Mouse (Mus musculus) embryonic facial prominence, embryonic 13.5 days (tissue): ENCODE measurements around the gene Gm13285. TPM values are rescaled to one million over a fixed set of nuclear protein-coding genes. Genes with fewer than 3 reads are reported as not detected.

Source experiments
- ATAC-seq: fragments of 200-750 bp; cut with Nextera tagmentation; 2 replicates; pipeline ENCODE4 v1.8.0; 2017; ENCODE audit warnings: low read depth; ENCODE audit not compliant: insufficient number of reproducible peaks, insufficient read depth, low FRiP score, low TSS enrichment
- H3K27ac ChIP-seq: fragments of 300-500 bp; sonication (generic); 2 replicates; pipeline ENCODE4 v1.5.1; 2015; ENCODE audit warnings: moderate library complexity, mild to moderate bottlenecking, inconsistent platforms
- H3K27me3 ChIP-seq: fragments of 300-500 bp; sonication (generic); 2 replicates; pipeline ENCODE4 v1.6.1; 2015; ENCODE audit warnings: mild to moderate bottlenecking, inconsistent platforms
- H3K36me3 ChIP-seq: fragments of 300-500 bp; sonication (generic); 2 replicates; pipeline ENCODE4 v1.6.1; 2015; ENCODE audit warnings: mild to moderate bottlenecking, inconsistent platforms
- H3K4me1 ChIP-seq: fragments of 300-500 bp; sonication (generic); 2 replicates; pipeline ENCODE4 v1.6.1; 2015; ENCODE audit warnings: inconsistent platforms
- H3K4me2 ChIP-seq: fragments of 300-500 bp; sonication (generic); 2 replicates; pipeline ENCODE4 v1.6.1; 2015; ENCODE audit warnings: moderate library complexity, mild to moderate bottlenecking, inconsistent platforms
- H3K4me3 ChIP-seq: fragments of 300-500 bp; sonication (generic); 2 replicates; pipeline ENCODE4 v1.5.1; 2015; ENCODE audit warnings: mild to moderate bottlenecking, inconsistent platforms
- H3K9ac ChIP-seq: fragments of 300-500 bp; sonication (generic); 2 replicates; pipeline ENCODE4 v1.6.1; 2015; ENCODE audit warnings: mild to moderate bottlenecking, inconsistent platforms
- H3K9me3 ChIP-seq: fragments of 300-500 bp; sonication (generic); 2 replicates; pipeline ENCODE4 v1.6.1; 2016; ENCODE audit warnings: inconsistent platforms
- WGBS: fragments of 180-500 bp; shearing (Covaris S2); methylation state at CpG from one replicate; pipeline ENCODE4 v1.1.7; 2015; ENCODE audit warnings: mixed read lengths; 5-methylcytosine and 5-hydroxymethylcytosine counted together
- polyA plus RNA-seq: library from polyadenylated mRNA; unstranded; fragments of >200 nt; fragmentation: Nextera tagmentation; extraction: Ambion mirVana; gene quantifications from 2 replicates; pipeline ENCODE4 v1.2.1, GENCODE M21; 2015

Gene Gm13285
- polyA plus RNA-seq, 1 experiment from 2014 or later = 0.58 TPM

- no peak within 1 kb of the TSS for H3K4me2 ChIP-seq
- WGBS = 70% methylated on average over 1 of the region's 1 CpGs
- H3K4me1 ChIP-seq = no peaks in the 10 kb centered on the region
- H3K9ac ChIP-seq = no peak within 1 kb of the TSS
- no peaks in the 10 kb centered on the region for H3K36me3 ChIP-seq
- no peaks in the 10 kb centered on the region for H3K27me3 ChIP-seq
- H3K4me3 ChIP-seq = no peak within 1 kb of the TSS
- no peaks in the 10 kb centered on the region for H3K9me3 ChIP-seq
- H3K27ac ChIP-seq = no peak within 1 kb of the TSS
- no peak for ATAC-seq
These were observed 50.2 kb downstream of the Gm13285 start, which contains the start of gene Ifna1 for GRCm38 (mm10) chr4:88849698-88850097. Gene Ifna1, plus strand, starts transcription at chr4:88850087.

Other genes starting within 250 kb of the Gm13285 start
- not detected in 2 replicates for gene Ifna15, start 241.4 kb upstream of the Gm13285 start, polyA plus RNA-seq
- gene Ifna14, start 227.9 kb upstream of the Gm13285 start, polyA plus RNA-seq = not detected in 2 replicates
- not detected in 2 replicates for gene Ifna9, start 207.3 kb upstream of the Gm13285 start, polyA plus RNA-seq
- not detected in 2 replicates for gene Ifna12, start 196.3 kb upstream of the Gm13285 start, polyA plus RNA-seq
- gene C87499, start 165.3 kb upstream of the Gm13285 start, polyA plus RNA-seq = not detected in 2 replicates
- not detected in 2 replicates for gene Ifna13, start 155.2 kb upstream of the Gm13285 start, polyA plus RNA-seq
- not detected in 2 replicates for gene Ifna16, start 122.7 kb upstream of the Gm13285 start, polyA plus RNA-seq
- not detected in 2 replicates for gene Ifna2, start 115.8 kb upstream of the Gm13285 start, polyA plus RNA-seq
- not detected in 2 replicates for gene Ifnab, start 108.3 kb upstream of the Gm13285 start, polyA plus RNA-seq
- 0.84 and 1.0 TPM in 2 replicates for gene Gm26566, start 77.9 kb upstream of the Gm13285 start, polyA plus RNA-seq
- 111 and 122 TPM in 2 replicates for gene Klhl9, start 77.2 kb upstream of the Gm13285 start, polyA plus RNA-seq
- gene Gm13271, start 44.8 kb upstream of the Gm13285 start, polyA plus RNA-seq = not detected in 2 replicates
- 0.22 and 0.63 TPM in 2 replicates for gene Gm13283, start 39.5 kb upstream of the Gm13285 start, polyA plus RNA-seq
- gene Gm13290, start 25.8 kb upstream of the Gm13285 start, polyA plus RNA-seq = 0.46 and 0.70 TPM in 2 replicates
- not detected in 2 replicates for gene Gm13289, start 22.7 kb upstream of the Gm13285 start, polyA plus RNA-seq
- gene Gm13272, start 19.8 kb upstream of the Gm13285 start, polyA plus RNA-seq = not detected in 2 replicates
- gene Ifnz, start 17.5 kb upstream of the Gm13285 start, polyA plus RNA-seq = not detected in 2 replicates
- not detected in 2 replicates for gene Gm13276, start 14.0 kb upstream of the Gm13285 start, polyA plus RNA-seq
- gene Gm13277, start 11.0 kb upstream of the Gm13285 start, polyA plus RNA-seq = not detected in 2 replicates
- not detected in 2 replicates for gene Gm13278, start 8.1 kb upstream of the Gm13285 start, polyA plus RNA-seq
- not detected in 2 replicates for gene Gm13275, start 5.2 kb upstream of the Gm13285 start, polyA plus RNA-seq
- not detected in 2 replicates for gene Gm13279, start 2.3 kb upstream of the Gm13285 start, polyA plus RNA-seq
- gene Gm13287, start 3.6 kb downstream of the Gm13285 start, polyA plus RNA-seq = not detected in 2 replicates
- gene Gm13288, start 5.9 kb downstream of the Gm13285 start, polyA plus RNA-seq = 0.11 TPM in 1 of 2 replicates, not detected in the other
- not detected in 2 replicates for gene Ifna7, start 16.6 kb downstream of the Gm13285 start, polyA plus RNA-seq
- gene Ifna11, start 20.3 kb downstream of the Gm13285 start, polyA plus RNA-seq = not detected in 2 replicates
- gene Ifna6, start 27.8 kb downstream of the Gm13285 start, polyA plus RNA-seq = not detected in 2 replicates
- not detected in 2 replicates for gene Ifna5, start 35.9 kb downstream of the Gm13285 start, polyA plus RNA-seq
- gene Ifna4, start 42.2 kb downstream of the Gm13285 start, polyA plus RNA-seq = not detected in 2 replicates
- not detected in 2 replicates for gene Ifna1, start 50.4 kb downstream of the Gm13285 start, polyA plus RNA-seq
- not detected in 2 replicates for gene Ifne, start 80.5 kb downstream of the Gm13285 start, polyA plus RNA-seq